Mouse (Mus musculus) MEL (cell line): ENCODE data around the gene Celsr2.

Source experiments
- BHLHE40 ChIP-seq: IDR thresholded peaks from 2 replicates; pipeline ENCODE4 v1.6.1; 2012; ENCODE audit warnings: low read depth, mild to moderate bottlenecking, inconsistent platforms, low read length, improper control_type of control experiment, borderline replicate concordance
- CTCF ChIP-seq, 3 experiments: IDR thresholded peaks in 2 of 3; conservative IDR thresholded peaks in 1 of 3; 2 replicates each; pipeline ENCODE4 v1.5.1; 2011 to 2012; ENCODE audit warnings: low read length in 3 of 3, low read depth in 2 of 3, mild to moderate bottlenecking in 2 of 3, improper control_type of control experiment in 1 of 3, inconsistent platforms in 1 of 3, mixed read lengths in 1 of 3, moderate library complexity in 1 of 3; ENCODE audit not compliant: control insufficient read depth in 1 of 3, insufficient read depth in 1 of 3, poor library complexity in 1 of 3, severe bottlenecking in 1 of 3
- GABPA ChIP-seq: IDR thresholded peaks from 2 replicates; pipeline ENCODE4 v1.6.1; 2012; ENCODE audit warnings: low read depth, mild to moderate bottlenecking, inconsistent platforms, low read length, improper control_type of control experiment, moderate library complexity
- MAX ChIP-seq: IDR thresholded peaks from 2 replicates; pipeline ENCODE4 v1.6.1; 2011; ENCODE audit warnings: low read length, improper control_type of control experiment
- TBP ChIP-seq: IDR thresholded peaks from 2 replicates; pipeline ENCODE4 v1.8.0; 2011; ENCODE audit warnings: low read depth, low read length, improper control_type of control experiment

- TF ChIP-seq BHLHE40 (no peak), TBP (no peak), MAX (no peak), GABPA (no peak), CTCF (IDR thresholded peaks at IDR 0.05 in 2 of 3, conservative IDR thresholded peaks at IDR 0.05 in 1 of 3; ENCODE audit: control insufficient read depth in 1 of 3, insufficient read depth in 1 of 3, low read depth in 2 of 3, low read length in 3 of 3, poor library complexity in 1 of 3, severe bottlenecking in 1 of 3) (no peak)
Observed at GRCm38 (mm10) chr3:108367173-108367572, 48.2 kb downstream of the Celsr2 start.
